Mouse (Mus musculus) heart, postnatal 0 days (tissue): Measurements from ENCODE around the gene Khdrbs2.

ENCODE experiments used
- CTCF ChIP-seq: IDR thresholded peaks from 2 replicates; pipeline ENCODE4 v1.5.1; 2016; ENCODE audit warnings: antibody characterized with exemption, control low read depth, low read depth
- EP300 ChIP-seq: IDR thresholded peaks from 2 replicates; pipeline ENCODE4 v1.6.1; 2016; ENCODE audit warnings: antibody characterized with exemption, low read depth

GRCm38 (mm10) chr1:32700132-32700531 is 527.6 kb downstream of the Khdrbs2 start:
- TF ChIP-seq CTCF (no peak; the same call in 1 of the 2 replicates), EP300 (no peak)
